8 mouse cellular contexts compared by ENCODE assay signal in genomic region chr10:61782799-61783611, GRCm38 (mm10). TPM values are rescaled to one million over a fixed set of nuclear protein-coding genes. Genes with fewer than 3 reads are reported as not detected.
DNase-seq lines count a peak whose midpoint lies in the region; ATAC-seq lines count a peak whose summit lies in the region.

No protein-coding gene starts in this region.

- DNase-seq in adrenal gland, adult 2 months, result peak; percentile 82
- DNase-seq in cerebellum, postnatal 36 days, result peak; percentile 74 to 77
- DNase-seq in gastrocnemius, postnatal 10 days, result peak; percentile 59
- DNase-seq in induced T-regulatory cell, adult 2 months (ENCODE audit: low read depth), result peak; percentile 3
- peak; percentile 41 to 81 for DNase-seq in left cerebral cortex, postnatal 10 days (ENCODE audit: extremely low spot score in 1 of 2, low spot score in 2 of 2)
- peak; percentile 56 to 63 for DNase-seq in right cerebral cortex, postnatal 36 days (ENCODE audit: low spot score in 2 of 2)
- DNase-seq in MN1 (ENCODE audit: low spot score), result no peak

- ATAC-seq in megakaryocyte, adult 5-6 weeks (ENCODE audit: poor library complexity, severe bottlenecking), result peak; percentile 24; the same call in 1 of the 2 replicates

- intact Hi-C loops in left cerebral cortex, postnatal 10 days (cut with DNase I), result no loop called here

RNA-seq across cellular contexts. Expression of gene H2afy2, which starts 0.9 kb away (rescaled TPM):
- total RNA-seq in adrenal gland, adult 2 months (2021), result 10 to 100 TPM in 1 of 2 experiments, 1 to 10 TPM in 1; 5.9 to 10.5 TPM
- polyA plus RNA-seq in adrenal gland, adult 2 months (2012; rRNA removed), result 4.2 and 5.2 TPM in 2 replicates
- 1 to 10 TPM; 4.7 to 7.8 TPM for total RNA-seq in gastrocnemius, postnatal 10 days (2021)
- 10 to 100 TPM; 59.3 to 59.5 TPM for total RNA-seq in left cerebral cortex, postnatal 10 days (2021)
- 0.50 and 0.76 TPM in 2 replicates for total RNA-seq in megakaryocyte, adult 5-6 weeks (2015)
- 0.73 and 1.2 TPM in 2 replicates for total RNA-seq in megakaryocyte, adult 5-6 weeks (2017)

Comparison
In these comparisons a context has a peak if more than half of its experiments do, and no peak if none do; other contexts are left out.
1. RNA of gene H2afy2, which starts 0.9 kb away (total RNA-seq): 59.3 to 59.5 TPM in left cerebral cortex, postnatal 10 days; 5.9 to 10.5 TPM in adrenal gland, adult 2 months, 4.7 to 7.8 TPM in gastrocnemius, postnatal 10 days and 0.50 to 1.2 TPM in megakaryocyte, adult 5-6 weeks; every median in the first group is over 4 times any median in the second.